Mouse (Mus musculus) liver, embryonic 14.5 days (tissue): ENCODE results near the gene Dennd5a.

Source experiments
- CTCF ChIP-seq: IDR thresholded peaks from 2 replicates; pipeline ENCODE4 v1.5.1; 2016; ENCODE audit warnings: antibody characterized with exemption, low read depth, control low read depth
- EP300 ChIP-seq: IDR thresholded peaks from 2 replicates; pipeline ENCODE4 v1.6.1; 2016; ENCODE audit warnings: antibody characterized with exemption, low read depth

DNA sequence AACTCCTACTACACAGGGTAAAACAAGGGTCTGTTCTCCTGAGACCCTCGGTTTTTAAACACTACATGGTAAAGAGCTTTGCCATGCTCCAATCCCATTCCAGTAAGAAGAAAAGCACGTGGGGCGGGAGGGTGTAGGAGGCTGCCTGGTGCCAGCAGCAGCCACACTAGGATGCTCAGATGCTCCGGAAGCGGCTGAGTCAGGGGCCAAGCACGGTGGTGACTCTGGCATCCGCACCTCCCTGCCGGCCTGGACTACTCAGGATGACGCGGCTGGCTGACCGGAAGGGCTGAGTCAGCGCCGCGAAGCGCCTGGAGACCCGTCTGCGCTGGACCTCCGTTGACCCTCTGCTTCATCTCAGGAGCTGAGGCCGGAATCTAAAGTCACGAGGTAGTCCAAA, 42.7 kb upstream of the Dennd5a start:
- TF ChIP-seq CTCF (no peak), EP300 (no peak)
